Mouse (Mus musculus): ENCODE data around the gene Mettl23.
A peak's percentile ranks its signal among the peaks of the same experiment; 100 is the strongest.

Mettl23 gene

GRCm38 (mm10) chr11:116843261-116844233 is at the start of gene Mettl23, which contains the start of gene Jmjd6:
Gene Mettl23 (plus strand): TSS chr11:116843278.
Gene Jmjd6 (minus strand): TSS chr11:116843449.
- DNase-seq (ENCODE audit: low spot score): peak; percentile 94

- DNase-seq (ENCODE audit: low spot score): no peak
Observed at GRCm38 (mm10) chr11:116799364-116799763, 43.7 kb upstream of the Mettl23 start.

- DNase-seq (ENCODE audit: low spot score): no peak
Observed at GRCm38 (mm10) chr11:116801106-116801505, 42.0 kb upstream of the Mettl23 start.

GRCm38 (mm10) chr11:116802709-116803108 is 40.4 kb upstream of the Mettl23 start:
- DNase-seq (ENCODE audit: low spot score): no peak

GRCm38 (mm10) chr11:116806136-116807071 is 36.7 kb upstream of the Mettl23 start:
- DNase-seq (ENCODE audit: low spot score): no peak

GRCm38 (mm10) chr11:116807116-116807515 is 36.0 kb upstream of the Mettl23 start:
- DNase-seq (ENCODE audit: low spot score): no peak

GRCm38 (mm10) chr11:116807526-116807925 is 35.6 kb upstream of the Mettl23 start:
- DNase-seq (ENCODE audit: low spot score): no peak

- DNase-seq (ENCODE audit: low spot score): peak; percentile 73
Observed at GRCm38 (mm10) chr11:116807938-116808606, 35.0 kb upstream of the Mettl23 start.

- no peak for DNase-seq (ENCODE audit: low spot score)
Observed at GRCm38 (mm10) chr11:116808811-116809395, 34.2 kb upstream of the Mettl23 start.

- DNase-seq (ENCODE audit: low spot score): no peak
Observed at GRCm38 (mm10) chr11:116809520-116809919, 33.6 kb upstream of the Mettl23 start.

- DNase-seq (ENCODE audit: low spot score): no peak
Observed at GRCm38 (mm10) chr11:116810528-116810927, 32.5 kb upstream of the Mettl23 start.

GRCm38 (mm10) chr11:116810983-116811901 is 31.8 kb upstream of the Mettl23 start:
- no peak for DNase-seq (ENCODE audit: low spot score)

GRCm38 (mm10) chr11:116812793-116813529 is 30.1 kb upstream of the Mettl23 start:
- no peak for DNase-seq (ENCODE audit: low spot score)

- DNase-seq (ENCODE audit: low spot score): no peak
Observed at GRCm38 (mm10) chr11:116813610-116814009, 29.5 kb upstream of the Mettl23 start.

GRCm38 (mm10) chr11:116814076-116814883 is 28.8 kb upstream of the Mettl23 start:
- no peak for DNase-seq (ENCODE audit: low spot score)

- DNase-seq (ENCODE audit: low spot score): no peak
Observed at GRCm38 (mm10) chr11:116814884-116815415, 28.1 kb upstream of the Mettl23 start.

GRCm38 (mm10) chr11:116816769-116817168 is 26.3 kb upstream of the Mettl23 start:
- DNase-seq (ENCODE audit: low spot score): no peak

- no peak for DNase-seq (ENCODE audit: low spot score)
Observed at GRCm38 (mm10) chr11:116817567-116817966, 25.5 kb upstream of the Mettl23 start.

All from c-Kit-positive CD71-positive TER-119-positive erythroid progenitor cells, embryonic 14.5 days (primary cell).